Mouse (Mus musculus): ENCODE measurements around the gene Slc2a13. TPM values are rescaled to one million over a fixed set of nuclear protein-coding genes. Genes with fewer than 3 reads are reported as not detected.
A peak's percentile ranks its signal among the peaks of the same experiment; 100 is the strongest.

Slc2a13 gene
- polyA plus RNA-seq, 1 experiment from 2014 or later: 0.90 TPM

DNA sequence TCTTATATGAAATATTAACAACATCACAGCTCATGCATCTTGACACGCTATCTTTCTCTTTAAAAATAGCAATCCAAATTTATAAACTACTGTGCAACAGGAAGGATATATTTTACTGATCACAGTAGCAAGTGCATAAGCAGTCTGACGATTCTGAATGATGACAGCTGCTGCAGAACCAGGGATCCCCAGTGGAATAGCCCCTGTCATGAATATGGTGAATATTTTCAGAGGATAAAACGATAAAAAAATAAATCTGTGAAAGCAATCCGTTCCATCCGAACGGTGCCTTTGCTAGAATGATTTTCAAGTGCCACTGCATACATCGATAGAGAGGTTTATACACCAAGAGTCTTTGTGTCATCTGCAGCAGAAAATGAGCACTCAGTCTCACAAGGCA is 222.1 kb downstream of the Slc2a13 start:
- WGBS: 83% methylated on average over 7 of the region's 7 CpGs
- Histone ChIP-seq H3K9me3 (no peaks in the 10 kb centered on the region), H3K36me3 (no peaks in the 10 kb centered on the region), H3K27ac (no peak overlapping the region), H3K4me3 (no peak overlapping the region), H3K4me1 (no peaks in the 10 kb centered on the region), H3K27me3 (ENCODE audit: insufficient read depth, poor library complexity, severe bottlenecking) (no peaks in the 10 kb centered on the region)
- no peak for DNase-seq (ENCODE audit: low spot score)

- H3K9me3 ChIP-seq: no peaks in the 10 kb centered on the region
- no peaks in the 10 kb centered on the region for H3K4me1 ChIP-seq
- no peaks in the 10 kb centered on the region for H3K36me3 ChIP-seq
- no peak overlapping the region for H3K27ac ChIP-seq
- DNase-seq (ENCODE audit: low spot score): no peak
- no peak overlapping the region for H3K4me3 ChIP-seq
- 79% methylated on average over 1 of the region's 1 CpGs for WGBS
- no peaks in the 10 kb centered on the region for H3K27me3 ChIP-seq (ENCODE audit: insufficient read depth, poor library complexity, severe bottlenecking)
Observed at GRCm38 (mm10) chr15:91338350-91338749, 234.7 kb downstream of the Slc2a13 start.

GRCm38 (mm10) chr15:91334416-91334900 is 238.6 kb downstream of the Slc2a13 start:
- Histone ChIP-seq H3K4me3 (no peak overlapping the region), H3K9me3 (no peaks in the 10 kb centered on the region), H3K27me3 (ENCODE audit: insufficient read depth, poor library complexity, severe bottlenecking) (no peaks in the 10 kb centered on the region), H3K4me1 (no peaks in the 10 kb centered on the region), H3K36me3 (no peaks in the 10 kb centered on the region), H3K27ac (no peak overlapping the region)
- no peak for DNase-seq (ENCODE audit: low spot score)
- 72% methylated on average over 6 of the region's 6 CpGs for WGBS

GRCm38 (mm10) chr15:91327748-91328147 is 245.3 kb downstream of the Slc2a13 start:
- no peaks in the 10 kb centered on the region for H3K4me1 ChIP-seq
- no peaks in the 10 kb centered on the region for H3K27me3 ChIP-seq (ENCODE audit: insufficient read depth, poor library complexity, severe bottlenecking)
- 68% methylated on average over 3 of the region's 3 CpGs for WGBS
- H3K9me3 ChIP-seq: no peaks in the 10 kb centered on the region
- H3K27ac ChIP-seq: no peak overlapping the region
- DNase-seq (ENCODE audit: low spot score): no peak
- H3K4me3 ChIP-seq: no peak overlapping the region
- H3K36me3 ChIP-seq: no peaks in the 10 kb centered on the region

GRCm38 (mm10) chr15:91327023-91327422 is 246.0 kb downstream of the Slc2a13 start:
- Histone ChIP-seq H3K27me3 (ENCODE audit: insufficient read depth, poor library complexity, severe bottlenecking) (no peaks in the 10 kb centered on the region), H3K9me3 (no peaks in the 10 kb centered on the region), H3K4me1 (no peaks in the 10 kb centered on the region), H3K36me3 (no peaks in the 10 kb centered on the region), H3K27ac (no peak overlapping the region), H3K4me3 (no peak overlapping the region)
- 79% methylated on average over 4 of the region's 4 CpGs for WGBS
- DNase-seq (ENCODE audit: low spot score): no peak

GRCm38 (mm10) chr15:91319376-91319775 is 253.7 kb downstream of the Slc2a13 start:
- no peak for DNase-seq (ENCODE audit: low spot score)
- no peak overlapping the region for H3K27ac ChIP-seq
- H3K9me3 ChIP-seq: no peaks in the 10 kb centered on the region
- 59% methylated on average over 3 of the region's 3 CpGs for WGBS
- H3K4me3 ChIP-seq: no peak overlapping the region
- H3K27me3 ChIP-seq (ENCODE audit: insufficient read depth, poor library complexity, severe bottlenecking): no peaks in the 10 kb centered on the region
- H3K4me1 ChIP-seq: no peaks in the 10 kb centered on the region
- H3K36me3 ChIP-seq: no peaks in the 10 kb centered on the region

GRCm38 (mm10) chr15:91316964-91317363 is 256.1 kb downstream of the Slc2a13 start:
- no peaks in the 10 kb centered on the region for H3K9me3 ChIP-seq
- 77% methylated on average over 4 of the region's 4 CpGs for WGBS
- no peaks in the 10 kb centered on the region for H3K36me3 ChIP-seq
- H3K4me1 ChIP-seq: no peaks in the 10 kb centered on the region
- H3K27me3 ChIP-seq (ENCODE audit: insufficient read depth, poor library complexity, severe bottlenecking): no peaks in the 10 kb centered on the region
- H3K27ac ChIP-seq: no peak overlapping the region
- no peak for DNase-seq (ENCODE audit: low spot score)
- no peak overlapping the region for H3K4me3 ChIP-seq

- Histone ChIP-seq H3K27me3 (ENCODE audit: insufficient read depth, poor library complexity, severe bottlenecking) (no peaks in the 10 kb centered on the region), H3K9me3 (no peaks in the 10 kb centered on the region), H3K4me3 (no peak overlapping the region), H3K4me1 (no peaks in the 10 kb centered on the region), H3K36me3 (no peaks in the 10 kb centered on the region), H3K27ac (no peak overlapping the region)
- WGBS: 82% methylated on average over 19 of the region's 19 CpGs
- DNase-seq (ENCODE audit: low spot score): no peak
Observed at GRCm38 (mm10) chr15:91314402-91315318, 258.4 kb downstream of the Slc2a13 start.

DNA sequence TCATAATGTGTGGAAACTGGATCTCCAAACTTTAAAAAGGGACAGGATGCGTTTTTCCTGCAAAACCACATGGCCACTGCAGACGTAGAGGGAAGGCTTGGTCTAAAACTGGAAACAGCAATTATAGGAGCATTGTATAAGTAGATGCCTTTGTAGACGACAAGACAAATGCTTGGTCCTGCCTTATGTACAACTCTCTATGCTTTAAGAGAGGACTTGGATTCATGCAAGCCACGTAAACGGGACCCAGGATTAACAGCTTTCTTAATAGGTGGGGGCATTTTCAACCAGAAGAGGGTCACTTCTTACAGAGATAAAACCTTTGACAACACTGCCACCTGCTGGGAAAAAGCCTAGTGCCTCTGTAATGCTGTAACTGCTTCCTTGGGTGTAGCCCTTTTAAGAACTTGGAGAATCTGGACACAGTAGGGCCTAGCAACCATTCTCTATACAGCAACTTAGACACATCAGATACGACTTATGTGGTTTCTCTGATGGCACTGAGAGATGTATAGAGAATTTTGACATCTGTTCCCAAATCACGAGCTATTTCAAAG is 268.7 kb downstream of the Slc2a13 start:
- Histone ChIP-seq H3K4me1 (no peaks in the 10 kb centered on the region), H3K4me3 (no peak overlapping the region), H3K27me3 (ENCODE audit: insufficient read depth, poor library complexity, severe bottlenecking) (no peaks in the 10 kb centered on the region), H3K27ac (no peak overlapping the region), H3K36me3 (no peaks in the 10 kb centered on the region), H3K9me3 (no peaks in the 10 kb centered on the region)
- 44% methylated on average over 7 of the region's 7 CpGs for WGBS
- no peak for DNase-seq (ENCODE audit: low spot score)

GRCm38 (mm10) chr15:91301366-91301765 is 271.7 kb downstream of the Slc2a13 start:
- Histone ChIP-seq H3K27ac (no peak overlapping the region), H3K36me3 (no peaks in the 10 kb centered on the region), H3K4me1 (no peaks in the 10 kb centered on the region), H3K9me3 (no peaks in the 10 kb centered on the region), H3K27me3 (ENCODE audit: insufficient read depth, poor library complexity, severe bottlenecking) (no peaks in the 10 kb centered on the region), H3K4me3 (no peak overlapping the region)
- DNase-seq (ENCODE audit: low spot score): peak; percentile 76
- WGBS: 14% methylated on average over 3 of the region's 3 CpGs

- no peak overlapping the region for H3K4me3 ChIP-seq
- no peaks in the 10 kb centered on the region for H3K27me3 ChIP-seq (ENCODE audit: insufficient read depth, poor library complexity, severe bottlenecking)
- WGBS: 81% methylated on average over 11 of the region's 11 CpGs
- no peaks in the 10 kb centered on the region for H3K36me3 ChIP-seq
- H3K9me3 ChIP-seq: no peaks in the 10 kb centered on the region
- no peak overlapping the region for H3K27ac ChIP-seq
- no peaks in the 10 kb centered on the region for H3K4me1 ChIP-seq
- DNase-seq (ENCODE audit: low spot score): no peak
Observed at GRCm38 (mm10) chr15:91299319-91299835, 273.7 kb downstream of the Slc2a13 start.

DNA sequence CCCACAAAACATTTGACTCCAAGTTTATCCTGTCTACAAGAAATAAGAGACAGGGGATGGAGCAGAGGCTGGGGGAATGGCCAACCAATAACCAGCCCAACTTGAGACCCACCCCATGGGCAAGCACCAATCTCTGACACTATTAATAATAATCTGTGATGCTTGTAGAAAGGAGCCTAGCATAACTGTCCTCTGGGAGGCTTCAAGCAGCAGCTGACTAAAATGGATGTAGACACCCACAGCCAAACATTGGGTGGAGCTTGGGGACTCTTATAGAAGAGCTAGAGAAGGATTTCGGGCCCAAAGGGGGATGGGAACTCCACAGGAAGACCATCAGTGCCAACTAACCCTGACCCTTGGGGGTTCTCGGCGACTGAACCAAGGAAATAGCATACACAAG is 289.6 kb downstream of the Slc2a13 start:
- WGBS: 86% methylated on average over 3 of the region's 3 CpGs
- H3K9me3 ChIP-seq: peaks cover 15% of the 10 kb centered on the region; the same call in 1 of the 2 replicates
- no peaks in the 10 kb centered on the region for H3K27me3 ChIP-seq (ENCODE audit: insufficient read depth, poor library complexity, severe bottlenecking)
- 0 out of 2 replicates have a peak, but pooled peaks cover 4% of the 10 kb centered on the region for H3K36me3 ChIP-seq
- H3K27ac ChIP-seq: no peak overlapping the region
- H3K4me1 ChIP-seq: no peaks in the 10 kb centered on the region
- DNase-seq (ENCODE audit: low spot score): no peak
- no peak overlapping the region for H3K4me3 ChIP-seq

- Histone ChIP-seq H3K27me3 (ENCODE audit: insufficient read depth, poor library complexity, severe bottlenecking) (no peaks in the 10 kb centered on the region), H3K4me3 (no peak overlapping the region), H3K4me1 (no peaks in the 10 kb centered on the region), H3K27ac (no peak overlapping the region), H3K36me3 (0 out of 2 replicates have a peak, but pooled peaks cover 4% of the 10 kb centered on the region), H3K9me3 (peaks cover 11% of the 10 kb centered on the region; the same call in 1 of the 2 replicates)
- DNase-seq (ENCODE audit: low spot score): no peak
- WGBS: 87% methylated on average over 7 of the region's 7 CpGs
Observed at GRCm38 (mm10) chr15:91282822-91283221, 290.2 kb downstream of the Slc2a13 start.

All from heart, embryonic 10.5 days (tissue).